Mouse (Mus musculus) MEL (cell line): ENCODE data around the gene Galnt9. TPM values are rescaled to one million over a fixed set of nuclear protein-coding genes. Genes with fewer than 3 reads are reported as not detected.

ENCODE experiments used
- DNase-seq: peaks from one replicate; pipeline ENCODE4 v3.0.0; 2011; ENCODE audit warnings: low read depth, low spot score
- H3K27ac ChIP-seq: 2 replicates; pipeline ENCODE4 v1.5.1; 2012; ENCODE audit warnings: low read depth, mild to moderate bottlenecking, control low read depth, low read length, moderate library complexity; ENCODE audit not compliant: control insufficient read depth
- H3K27me3 ChIP-seq, 2 experiments: fragments of 150-350 bp in 1 of 2; sonication (generic) in 1 of 2; 2 replicates each; pipeline ENCODE4 v1.6.1; 2012; ENCODE audit warnings: low read length in 2 of 2, mild to moderate bottlenecking in 2 of 2, improper control_type of control experiment in 1 of 2, moderate library complexity in 1 of 2; ENCODE audit not compliant: insufficient read depth in 2 of 2, control insufficient read depth in 1 of 2
- H3K36me3 ChIP-seq, 2 experiments: 2 replicates each; pipeline ENCODE4 v1.6.1; 2012 to 2014; ENCODE audit warnings: low read length in 2 of 2, improper control_type of control experiment in 1 of 2, inconsistent platforms in 1 of 2, mild to moderate bottlenecking in 1 of 2; ENCODE audit not compliant: insufficient read depth in 2 of 2, control insufficient read depth in 1 of 2
- H3K4me1 ChIP-seq, 2 experiments: fragments of 150-350 bp in 1 of 2; sonication (generic) in 1 of 2; 2 replicates each; pipeline ENCODE4 v1.6.1; 2012; ENCODE audit warnings: low read length in 2 of 2, improper control_type of control experiment in 1 of 2, mild to moderate bottlenecking in 1 of 2; ENCODE audit not compliant: insufficient read depth in 2 of 2, control insufficient read depth in 1 of 2
- H3K4me3 ChIP-seq, 2 experiments: fragments of 150-350 bp in 1 of 2; sonication (generic) in 1 of 2; 2 replicates each; pipeline ENCODE4 v1.5.1; 2012; ENCODE audit warnings: low read depth in 2 of 2, low read length in 2 of 2, mild to moderate bottlenecking in 2 of 2, moderate library complexity in 2 of 2, control low read depth in 1 of 2, improper control_type of control experiment in 1 of 2; ENCODE audit not compliant: control insufficient read depth in 1 of 2, insufficient read depth in 1 of 2
- H3K79me2 ChIP-seq: 2 replicates; pipeline ENCODE4 v1.6.1; 2012; ENCODE audit warnings: mild to moderate bottlenecking, low read length, moderate library complexity; ENCODE audit not compliant: control insufficient read depth, poor library complexity, insufficient read depth
- H3K9ac ChIP-seq: 2 replicates; pipeline ENCODE4 v1.6.1; 2012; ENCODE audit warnings: low read depth, mild to moderate bottlenecking, control low read depth, low read length, moderate library complexity; ENCODE audit not compliant: control insufficient read depth, poor library complexity, severe bottlenecking
- H3K9me3 ChIP-seq: fragments of 150-350 bp; sonication (generic); replicated peaks from 2 replicates; pipeline ENCODE4 v1.6.1; 2012; ENCODE audit warnings: mild to moderate bottlenecking, low read length, improper control_type of control experiment, moderate library complexity; ENCODE audit not compliant: insufficient read depth
- BHLHE40 ChIP-seq: IDR thresholded peaks from 2 replicates; pipeline ENCODE4 v1.6.1; 2012; ENCODE audit warnings: low read depth, mild to moderate bottlenecking, inconsistent platforms, low read length, improper control_type of control experiment, borderline replicate concordance
- CHD1 ChIP-seq: IDR thresholded peaks from 2 replicates; pipeline ENCODE4 v1.6.1; 2012; ENCODE audit warnings: low read depth, mild to moderate bottlenecking, inconsistent platforms, low read length, improper control_type of control experiment
- CHD2 ChIP-seq: IDR thresholded peaks from 2 replicates; pipeline ENCODE4 v1.6.1; 2011; ENCODE audit warnings: low read length, improper control_type of control experiment
- E2F4 ChIP-seq: IDR thresholded peaks from 2 replicates; pipeline ENCODE4 v1.6.1; 2011; ENCODE audit warnings: low read depth, low read length, improper control_type of control experiment, borderline replicate concordance
- ELF1 ChIP-seq: IDR thresholded peaks from 2 replicates; pipeline ENCODE4 v1.6.1; 2014; ENCODE audit warnings: low read depth, mild to moderate bottlenecking, inconsistent platforms, low read length, improper control_type of control experiment, moderate library complexity
- EP300 ChIP-seq, 2 experiments: IDR thresholded peaks; 2 replicates each; pipeline ENCODE4 v1.6.1; 2011; ENCODE audit warnings: improper control_type of control experiment in 2 of 2, low read length in 2 of 2, low read depth in 1 of 2, mild to moderate bottlenecking in 1 of 2
- ETS1 ChIP-seq: IDR thresholded peaks from 2 replicates; pipeline ENCODE4 v1.6.1; 2012; ENCODE audit warnings: low read depth, mild to moderate bottlenecking, inconsistent platforms, low read length, improper control_type of control experiment, moderate library complexity
- HCFC1 ChIP-seq: IDR thresholded peaks from 2 replicates; pipeline ENCODE4 v1.6.1; 2012; ENCODE audit warnings: low read depth, mild to moderate bottlenecking, inconsistent platforms, low read length, improper control_type of control experiment, moderate library complexity
- KAT2A ChIP-seq: conservative IDR thresholded peaks from 2 replicates; pipeline ENCODE4 v1.6.1; 2012; ENCODE audit warnings: low read depth, low read length, improper control_type of control experiment, inconsistent platforms
- MAFK ChIP-seq: IDR thresholded peaks from 2 replicates; pipeline ENCODE4 v1.6.1; 2011; ENCODE audit warnings: low read depth, mild to moderate bottlenecking, low read length, improper control_type of control experiment, borderline replicate concordance
- MAX ChIP-seq: IDR thresholded peaks from 2 replicates; pipeline ENCODE4 v1.6.1; 2011; ENCODE audit warnings: low read length, improper control_type of control experiment
- MAZ ChIP-seq: IDR thresholded peaks from 2 replicates; pipeline ENCODE4 v1.6.1; 2012; ENCODE audit warnings: low read depth, mild to moderate bottlenecking, inconsistent platforms, low read length, improper control_type of control experiment
- MYC ChIP-seq: IDR thresholded peaks from 2 replicates; pipeline ENCODE4 v1.6.1; 2011; ENCODE audit warnings: low read depth, mild to moderate bottlenecking, low read length, improper control_type of control experiment, moderate library complexity
- NELFE ChIP-seq: IDR thresholded peaks from 2 replicates; pipeline ENCODE4 v1.6.1; 2011; ENCODE audit warnings: low read depth, low read length, improper control_type of control experiment
- NRF1 ChIP-seq: IDR thresholded peaks from 2 replicates; pipeline ENCODE4 v1.6.1; 2014; ENCODE audit warnings: low read depth, mild to moderate bottlenecking, inconsistent platforms, low read length, improper control_type of control experiment, moderate library complexity; ENCODE audit not compliant: poor library complexity, insufficient read depth, severe bottlenecking
- POLR2A ChIP-seq, 2 experiments: IDR thresholded peaks; 2 replicates each; pipeline ENCODE4 v1.6.1; 2011 to 2012; ENCODE audit warnings: low read length in 2 of 2, mild to moderate bottlenecking in 2 of 2, control low read depth in 1 of 2, improper control_type of control experiment in 1 of 2, low read depth in 1 of 2, moderate library complexity in 1 of 2; ENCODE audit not compliant: control insufficient read depth in 1 of 2, insufficient read depth in 1 of 2, poor library complexity in 1 of 2
- POLR2AphosphoS5 ChIP-seq: IDR thresholded peaks from 2 replicates; pipeline ENCODE4 v1.6.1; 2012; ENCODE audit warnings: low read depth, borderline replicate concordance, mild to moderate bottlenecking, inconsistent platforms, low read length, moderate library complexity, mixed read lengths
- RCOR1 ChIP-seq: IDR thresholded peaks from 2 replicates; pipeline ENCODE4 v1.6.1; 2012; ENCODE audit warnings: low read depth, mild to moderate bottlenecking, inconsistent platforms, low read length, improper control_type of control experiment
- UBTF ChIP-seq: IDR thresholded peaks from 2 replicates; pipeline ENCODE4 v1.6.1; 2012; ENCODE audit warnings: low read depth, mild to moderate bottlenecking, inconsistent platforms, low read length, improper control_type of control experiment, moderate library complexity, borderline replicate concordance; ENCODE audit not compliant: insufficient read depth
- USF1 ChIP-seq: IDR thresholded peaks from 2 replicates; pipeline ENCODE4 v1.6.1; 2014; ENCODE audit warnings: low read depth, mild to moderate bottlenecking, inconsistent platforms, low read length, improper control_type of control experiment, moderate library complexity
- ZKSCAN1 ChIP-seq: IDR thresholded peaks from 2 replicates; pipeline ENCODE4 v1.6.1; 2012; ENCODE audit warnings: low read depth, mild to moderate bottlenecking, inconsistent platforms, low read length, improper control_type of control experiment, moderate library complexity
- ZMIZ1 ChIP-seq: IDR thresholded peaks from 2 replicates; pipeline ENCODE4 v1.6.1; 2012; ENCODE audit warnings: low read depth, mild to moderate bottlenecking, inconsistent platforms, low read length, improper control_type of control experiment, moderate library complexity
- polyA plus RNA-seq, 2 experiments: library from polyadenylated mRNA; stranded (reverse) in 1 of 2; unstranded in 1 of 2; fragments of >175 nt in 1 of 2; fragments of >200 nt in 1 of 2; gene quantifications; 2 replicates each; pipeline versions ENCODE4 v1.2.1 to v1.2.4; 2012; ENCODE audit warnings: low replicate concordance in 2 of 2, low read depth in 1 of 2; ENCODE audit not compliant: insufficient read length in 2 of 2, insufficient read depth in 1 of 2, missing spikeins in 1 of 2
- total RNA-seq: library from RNA; depleted of rRNA; stranded (reverse); fragments of 300-350 nt; gene quantifications from 2 replicates; pipeline ENCODE4 v1.2.3, GENCODE M21; 2012

Gene Galnt9
- total and polyA plus RNA-seq, 3 experiments, result 0.23 to 0.99 TPM; not detected in 1

GRCm38 (mm10) chr5:110624319-110624718, 80.2 kb downstream of the Galnt9 start (continued):
- no peak for TF ChIP-seq EP300 (IDR thresholded peaks at IDR 0.05; ENCODE audit: low read depth in 1 of 2, low read length in 2 of 2)
- no peak for TF ChIP-seq POLR2A (IDR thresholded peaks at IDR 0.05; ENCODE audit: control insufficient read depth in 1 of 2, insufficient read depth in 1 of 2, low read depth in 1 of 2, low read length in 2 of 2, poor library complexity in 1 of 2)
- TF ChIP-seq ELF1, result no peak
- no peak for TF ChIP-seq E2F4
- TF ChIP-seq MAX, result no peak
- no peak for TF ChIP-seq NRF1
- TF ChIP-seq CHD1, result no peak
- no peak for TF ChIP-seq ZKSCAN1
- TF ChIP-seq CHD2, result no peak
- no peak for TF ChIP-seq ETS1
- peak; percentile 63; the same call in 1 of the 2 replicates for TF ChIP-seq MYC

GRCm38 (mm10) chr5:110627351-110627750, 83.2 kb downstream of the Galnt9 start:
- DNase-seq, result no peak
- H3K27ac ChIP-seq, result no peak overlapping the region
- no peaks in the 10 kb centered on the region for H3K36me3 ChIP-seq
- no peak overlapping the region for H3K9ac ChIP-seq
- H3K27me3 ChIP-seq, result peaks cover 0 to 1% of the 10 kb centered on the region in 2 experiments; a peak in 2 of 4 replicates
- no peak overlapping the region for H3K4me3 ChIP-seq
- no peaks in the 10 kb centered on the region for H3K9me3 ChIP-seq
- no peak for TF ChIP-seq POLR2AphosphoS5
- TF ChIP-seq ZMIZ1, result no peak
- no peak for TF ChIP-seq KAT2A
- TF ChIP-seq BHLHE40, result no peak
- no peak for TF ChIP-seq RCOR1
- no peak for TF ChIP-seq MAZ
- no peak for TF ChIP-seq ELF1
- TF ChIP-seq NELFE, result no peak
- no peak for TF ChIP-seq MAFK
- no peak for TF ChIP-seq ZKSCAN1
- TF ChIP-seq CHD2, result no peak
- no peak for TF ChIP-seq USF1
- TF ChIP-seq HCFC1, result no peak
- TF ChIP-seq UBTF, result no peak
- TF ChIP-seq, all 39 proteins: peak for 0
- no peaks in the 10 kb centered on the region for H3K79me2 ChIP-seq
- H3K4me1 ChIP-seq, result no peaks in the 10 kb centered on the region
